9 mouse cellular contexts compared by ENCODE assay signal in the genomic region with DNA sequence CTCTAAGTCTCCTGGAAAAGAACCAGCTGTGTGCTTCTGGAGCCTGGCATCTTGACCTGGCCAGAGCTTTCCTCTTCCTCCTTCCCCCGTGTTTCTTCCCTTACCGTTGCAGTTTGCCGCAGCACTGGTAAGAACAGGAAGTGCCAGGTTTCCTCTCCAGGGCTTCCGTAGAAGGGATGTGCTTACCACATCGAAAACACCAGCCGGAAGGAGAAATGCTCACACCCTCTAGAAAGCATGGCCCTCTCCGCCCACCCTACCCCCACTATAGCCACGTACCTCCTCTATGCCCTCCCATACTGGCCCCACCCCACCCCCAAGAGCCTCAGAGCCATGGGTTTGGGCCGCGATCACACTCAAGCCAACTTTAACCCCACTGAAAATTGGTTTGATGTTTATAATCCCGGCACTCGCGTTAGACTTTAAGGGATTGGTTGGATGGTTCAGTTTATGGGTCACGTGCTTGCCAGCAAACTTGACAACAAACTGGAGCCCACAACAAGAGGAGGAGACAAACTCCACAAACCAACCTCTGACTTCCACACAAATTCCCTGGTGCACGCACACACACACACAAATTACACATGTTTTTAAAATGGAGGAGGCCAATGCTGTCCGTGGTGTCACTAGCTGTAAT. TPM values are rescaled to one million over a fixed set of nuclear protein-coding genes. Genes with fewer than 3 reads are reported as not detected.
A peak's percentile ranks its signal among the peaks of the same experiment; 100 is the strongest.
DNase-seq lines count a peak whose midpoint lies in the region; ATAC-seq and TF ChIP-seq lines count a peak whose summit lies in the region.
"Had no signal": no experiment of that assay in that cellular context is flagged by ENCODE, and none has a peak within 500 bp of the region (broad histone marks: within the 10 kb centered on the region; RNA-seq: fewer than 3 reads in every experiment).

No protein-coding gene starts in this region.

- DNase-seq in B cell, adult 2 months: peak; percentile 65 to 71
- DNase-seq in R1 (ENCODE audit: low read depth, low spot score): peak; percentile 91
- DNase-seq in heart, postnatal 10 days: peak; percentile 48 to 61
- DNase-seq in liver, adult 2 months (ENCODE audit: extremely low read depth, low read depth, low spot score): peak; percentile 46
- peak; percentile 57 for DNase-seq in skeletal muscle tissue, adult 2 months (ENCODE audit: low read depth, low spot score)
- DNase-seq in left cerebral cortex, adult 18-20 months (ENCODE audit: low spot score in 2 of 2): no peak
- DNase-seq in layer of hippocampus, postnatal 10 days (ENCODE audit: low spot score in 2 of 2): no peak
- DNase-seq in midbrain, embryonic 14.5 days: no peak

- TF ChIP-seq POLR2A in liver, adult 2 months (IDR thresholded peaks at IDR 0.05; ENCODE audit: extremely low read depth, insufficient read depth, low read length): no peak

- intact Hi-C loops in heart, postnatal 10 days (cut with DNase I): no loop called here

- TF ChIP-seq CTCF in liver, adult 2 months (IDR thresholded peaks at IDR 0.05; ENCODE audit: low read depth, low read length): no peak

- no peaks in the 10 kb centered on the region for H3K79me2 ChIP-seq in liver, adult 2 months (ENCODE audit: control insufficient read depth, insufficient read depth, low read length)

- no peaks in the 10 kb centered on the region for H3K9me3 ChIP-seq in midbrain, embryonic 14.5 days (ENCODE audit: control insufficient read depth, low read length)

- H3K36me3 ChIP-seq in liver, adult 2 months (ENCODE audit: control insufficient read depth, insufficient read depth, low read length): no peaks in the 10 kb centered on the region
- H3K36me3 ChIP-seq in midbrain, embryonic 14.5 days (ENCODE audit: control insufficient read depth, insufficient read depth, low read length): no peaks in the 10 kb centered on the region

- no peak for ATAC-seq in midbrain, embryonic 14.5 days (ENCODE audit: low FRiP score, low TSS enrichment)

- no peaks in the 10 kb centered on the region for H3K27me3 ChIP-seq in liver, adult 2 months (ENCODE audit: control insufficient read depth, insufficient read depth, low read length)
- no peaks in the 10 kb centered on the region for H3K27me3 ChIP-seq in midbrain, embryonic 14.5 days (ENCODE audit: control insufficient read depth, insufficient read depth, low read length)

- peaks cover 2% of the 10 kb centered on the region; the same call in 1 of the 2 replicates for H3K4me1 ChIP-seq in liver, adult 2 months (ENCODE audit: control insufficient read depth, insufficient read depth, low read length)
- no peaks in the 10 kb centered on the region for H3K4me1 ChIP-seq in midbrain, embryonic 14.5 days (ENCODE audit: control insufficient read depth, insufficient read depth, low read length)

- H3K4me3 ChIP-seq in liver, adult 2 months (ENCODE audit: insufficient read depth, low read depth, low read length): peak overlapping the region; percentile 36
- H3K4me3 ChIP-seq in midbrain, embryonic 14.5 days (replicated peaks; ENCODE audit: low read depth, low read length): no peak overlapping the region

- no peak overlapping the region for H3K4me2 ChIP-seq in midbrain, embryonic 14.5 days (ENCODE audit: low read length)

- H3K27ac ChIP-seq in liver, adult 2 months (replicated peaks; ENCODE audit: insufficient read depth, low read depth, low read length): peak overlapping the region; percentile 35
- H3K27ac ChIP-seq in midbrain, embryonic 14.5 days (replicated peaks; ENCODE audit: low read depth, low read length): no peak overlapping the region

- 68% methylated on average over 16 of the region's 16 CpGs for WGBS in liver, adult 2 months
- 83% methylated on average over 16 of the region's 16 CpGs for WGBS in midbrain, embryonic 14.5 days

- peak overlapping the region; percentile 15; the same call in 1 of the 2 replicates for H3K9ac ChIP-seq in liver, adult 2 months (ENCODE audit: low read depth, low read length)
- no peak overlapping the region for H3K9ac ChIP-seq in midbrain, embryonic 14.5 days (replicated peaks; ENCODE audit: low read length)

RNA-seq across cellular contexts. Expression of gene Cep19, which starts 30.7 kb away (rescaled TPM):
- 10 to 100 TPM in 1 of 2 experiments, 1 to 10 TPM in 1; 9.6 to 10.6 TPM for total RNA-seq in heart, postnatal 10 days (2021)
- total RNA-seq in liver, adult 2 months (2014; rRNA removed): 6.0 and 6.5 TPM in 2 replicates
- 7.6 and 10.1 TPM in 2 replicates for polyA plus RNA-seq in liver, adult 2 months (2012; rRNA removed)
- total RNA-seq in left cerebral cortex, adult 18-20 months (2021): 10 to 100 TPM; 66.8 to 67.1 TPM
- 10 to 100 TPM; 58.9 to 62.3 TPM for total RNA-seq in layer of hippocampus, postnatal 10 days (2021)
- 47.5 and 50.9 TPM in 2 replicates for polyA plus RNA-seq in midbrain, embryonic 14.5 days (2014; fragmentation: Nextera tagmentation; extraction: Ambion mirVana)

RNA-seq across cellular contexts. Expression of gene Pigx, which starts 30.8 kb away (rescaled TPM):
- total RNA-seq in heart, postnatal 10 days (2021): 10 to 100 TPM; 23.9 to 26.6 TPM
- 37.7 and 40.5 TPM in 2 replicates for total RNA-seq in liver, adult 2 months (2014; rRNA removed)
- 17.5 and 19.0 TPM in 2 replicates for polyA plus RNA-seq in liver, adult 2 months (2012; rRNA removed)
- 10 to 100 TPM; 25.5 to 25.8 TPM for total RNA-seq in left cerebral cortex, adult 18-20 months (2021)
- total RNA-seq in layer of hippocampus, postnatal 10 days (2021): 10 to 100 TPM; 31.6 to 36.3 TPM
- 119 and 125 TPM in 2 replicates for polyA plus RNA-seq in midbrain, embryonic 14.5 days (2014; fragmentation: Nextera tagmentation; extraction: Ambion mirVana)

RNA-seq across cellular contexts. Expression of gene Nrros, which starts 35.1 kb away (rescaled TPM):
- total RNA-seq in heart, postnatal 10 days (2021): 1 to 10 TPM; 5.7 to 6.8 TPM
- total RNA-seq in liver, adult 2 months (2014; rRNA removed): 4.1 and 5.3 TPM in 2 replicates
- 3.1 and 5.9 TPM in 2 replicates for polyA plus RNA-seq in liver, adult 2 months (2012; rRNA removed)
- total RNA-seq in left cerebral cortex, adult 18-20 months (2021): 1 to 10 TPM; 6.8 to 8.5 TPM
- 1 to 10 TPM; 7.6 to 8.8 TPM for total RNA-seq in layer of hippocampus, postnatal 10 days (2021)
- 3.4 and 8.7 TPM in 2 replicates for polyA plus RNA-seq in midbrain, embryonic 14.5 days (2014; fragmentation: Nextera tagmentation; extraction: Ambion mirVana)

RNA-seq across cellular contexts. Expression of gene Bex6, which starts 49.3 kb away (rescaled TPM):
- not detected for total RNA-seq in heart, postnatal 10 days (2021)
- not detected in 2 replicates for total RNA-seq in liver, adult 2 months (2014; rRNA removed)
- not detected in 2 replicates for polyA plus RNA-seq in liver, adult 2 months (2012; rRNA removed)
- total RNA-seq in left cerebral cortex, adult 18-20 months (2021): not detected
- not detected for total RNA-seq in layer of hippocampus, postnatal 10 days (2021)
- polyA plus RNA-seq in midbrain, embryonic 14.5 days (2014; fragmentation: Nextera tagmentation; extraction: Ambion mirVana): not detected in 2 replicates
- polyA plus RNA-seq: embryonic facial prominence, embryonic 11.5 days had no signal

RNA-seq across cellular contexts. Expression of gene Pak2, which starts 51.2 kb away (rescaled TPM):
- total RNA-seq in heart, postnatal 10 days (2021): 10 to 100 TPM; 42.4 to 42.5 TPM
- 11.0 and 11.8 TPM in 2 replicates for total RNA-seq in liver, adult 2 months (2014; rRNA removed)
- polyA plus RNA-seq in liver, adult 2 months (2012; rRNA removed): 5.8 and 6.3 TPM in 2 replicates
- 10 to 100 TPM; 25.1 to 27.2 TPM for total RNA-seq in left cerebral cortex, adult 18-20 months (2021)
- 10 to 100 TPM; 34.6 to 38.0 TPM for total RNA-seq in layer of hippocampus, postnatal 10 days (2021)
- 38.7 and 47.2 TPM in 2 replicates for polyA plus RNA-seq in midbrain, embryonic 14.5 days (2014; fragmentation: Nextera tagmentation; extraction: Ambion mirVana)

Comparison
In these comparisons a context has a peak if more than half of its experiments do, and no peak if none do; other contexts are left out.
1. DNase-seq: peak in B cell, adult 2 months (2 of 2), R1 (single experiment), heart, postnatal 10 days (2 of 2), liver, adult 2 months (single experiment) and skeletal muscle tissue, adult 2 months (single experiment); none in left cerebral cortex, adult 18-20 months (0 of 2), layer of hippocampus, postnatal 10 days (0 of 2) and midbrain, embryonic 14.5 days (single experiment).